Mouse (Mus musculus) heart, postnatal 14 days (tissue): ENCODE data around the gene Gm16253. TPM values are rescaled to one million over a fixed set of nuclear protein-coding genes. Genes with fewer than 3 reads are reported as not detected.

Experiments used
- DNase-seq, 2 experiments: peaks; one replicate each; pipeline ENCODE4 v3.0.0; 2021 to 2022
- intact Hi-C: fragments of 180-260 bp; cut with DNase I; formaldehyde crosslinking; loops from one replicate; pipeline ENCODE4 v1.15.1; 2025
- total RNA-seq, 2 experiments: library from RNA; stranded (reverse); gene quantifications; 2 replicates each; pipeline ENCODE4 v1.2.3; 2021

The Gm16253 gene
- total RNA-seq, 2 experiments from 2014 or later: 3.7 to 4.5 TPM

DNA sequence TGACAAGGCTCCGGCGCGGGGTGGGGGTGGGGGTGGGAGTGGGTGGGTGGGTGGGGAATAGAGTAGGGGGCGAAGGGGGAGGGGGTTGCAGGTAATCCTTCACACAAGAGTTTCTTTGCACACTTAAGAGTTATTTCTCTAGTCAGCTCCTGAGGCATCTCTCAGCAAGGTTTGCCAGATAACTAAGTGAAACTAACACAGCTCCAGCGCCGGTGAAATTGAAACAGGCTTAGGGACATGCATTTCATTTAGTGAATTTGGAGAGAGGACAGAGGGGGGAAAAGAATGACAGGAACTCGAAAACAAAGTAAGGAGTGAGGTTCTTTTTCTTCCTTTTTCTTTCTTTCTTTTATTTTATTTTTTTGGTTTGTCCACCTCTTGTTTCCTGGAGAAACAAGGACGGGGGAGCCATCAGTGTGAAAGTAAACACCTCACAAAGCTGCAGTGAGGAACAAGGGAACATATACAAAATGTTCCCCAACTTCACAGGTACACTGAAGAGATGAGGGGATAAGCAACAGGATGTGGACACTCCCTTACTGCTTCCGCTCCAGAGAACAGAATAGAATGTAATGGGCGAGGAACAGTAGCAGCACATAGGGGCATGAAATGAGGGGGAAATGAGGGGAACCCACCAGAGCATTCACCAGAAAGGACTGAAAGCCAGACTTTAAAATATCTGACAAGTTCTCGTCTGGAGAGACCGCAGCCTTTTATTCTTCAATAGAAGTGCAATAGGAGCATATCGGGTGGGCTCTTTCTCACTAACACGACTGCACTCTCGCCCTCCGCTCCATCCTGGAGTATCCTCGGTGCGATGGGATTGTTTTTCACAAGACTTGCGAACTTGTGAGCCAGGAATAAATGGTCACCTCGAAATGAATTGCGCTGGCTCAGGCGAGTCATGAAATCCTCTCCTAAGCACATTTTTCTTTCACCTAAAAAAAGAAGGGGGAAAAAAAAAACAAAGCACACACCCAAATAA is 19.8 kb upstream of the Gm16253 start:
- DNase-seq: no peak
- intact Hi-C loops: loop anchor here (1.0 kb wide), 1 partner anchor 19 kb away; the partner anchor contains the start of gene Gm16253

DNA sequence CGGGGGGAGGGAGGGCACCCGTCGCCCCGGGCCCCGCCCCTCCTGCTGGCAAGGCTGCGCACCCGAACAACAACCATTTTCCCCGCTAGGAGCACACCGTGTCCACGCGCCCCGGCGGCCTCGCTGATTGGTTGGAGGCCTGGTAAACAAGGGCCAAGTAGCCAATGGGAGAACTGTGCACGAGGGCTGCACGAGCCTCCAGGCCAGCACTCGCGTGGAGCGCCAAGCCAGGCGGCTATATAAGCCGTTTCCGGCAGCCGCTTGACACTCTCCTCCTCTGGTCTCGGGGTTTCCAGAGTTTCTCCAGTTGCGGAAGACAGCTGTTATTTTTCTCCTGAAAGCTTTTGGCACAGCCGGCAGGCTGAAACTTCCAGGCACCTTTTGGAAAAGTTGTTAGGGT is 19.1 kb upstream of the Gm16253 start, which contains the start of gene Txnip:
Gene Txnip (plus strand): TSS at position 264 of the 400 bp plus-strand sequence.
- DNase-seq: peak; percentile 100
- intact Hi-C loops: loop anchor here (1.0 kb wide), 1 partner anchor 19 kb away; the partner anchor contains the start of gene Gm16253

DNA sequence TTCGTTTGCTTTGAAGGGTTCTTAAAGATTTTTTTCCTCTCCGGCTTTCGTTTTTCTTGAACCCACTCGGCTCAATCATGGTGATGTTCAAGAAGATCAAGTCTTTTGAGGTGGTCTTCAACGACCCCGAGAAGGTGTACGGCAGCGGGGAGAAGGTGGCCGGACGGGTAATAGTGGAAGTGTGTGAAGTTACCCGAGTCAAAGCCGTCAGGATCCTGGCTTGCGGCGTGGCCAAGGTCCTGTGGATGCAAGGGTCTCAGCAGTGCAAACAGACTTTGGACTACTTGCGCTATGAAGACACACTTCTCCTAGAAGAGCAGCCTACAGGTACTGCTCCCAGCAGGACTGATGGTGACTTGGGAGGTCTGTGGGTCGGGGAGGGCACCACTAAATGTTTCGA is 18.6 kb upstream of the Gm16253 start:
- intact Hi-C loops: no loop called here

DNA sequence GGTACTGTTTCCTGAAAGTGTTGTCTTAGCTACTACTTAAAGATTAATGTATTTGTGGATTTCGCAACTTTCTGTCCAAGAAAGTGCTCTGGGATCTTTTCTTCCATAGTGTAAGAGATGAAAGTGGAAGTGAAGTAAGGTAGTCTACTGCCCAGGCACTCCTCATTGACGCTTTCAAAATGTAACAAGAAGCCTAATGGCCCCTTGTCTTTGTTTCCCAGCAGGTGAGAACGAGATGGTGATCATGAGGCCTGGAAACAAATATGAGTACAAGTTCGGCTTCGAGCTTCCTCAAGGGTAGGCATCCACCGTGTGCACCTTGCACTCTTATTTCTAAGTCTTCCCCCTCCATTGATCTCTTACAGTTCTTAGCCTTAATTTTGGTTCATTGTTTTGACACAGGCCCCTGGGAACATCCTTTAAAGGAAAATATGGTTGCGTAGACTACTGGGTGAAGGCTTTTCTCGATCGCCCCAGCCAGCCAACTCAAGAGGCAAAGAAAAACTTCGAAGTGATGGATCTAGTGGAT is 18.1 kb upstream of the Gm16253 start:
- intact Hi-C loops: no loop called here
- DNase-seq: peak in 1 of 2 experiments; percentile 24

More for the DNA sequence above, 18.6 kb upstream of the Gm16253 start:
- DNase-seq: peak in 1 of 2 experiments; percentile 52

DNA sequence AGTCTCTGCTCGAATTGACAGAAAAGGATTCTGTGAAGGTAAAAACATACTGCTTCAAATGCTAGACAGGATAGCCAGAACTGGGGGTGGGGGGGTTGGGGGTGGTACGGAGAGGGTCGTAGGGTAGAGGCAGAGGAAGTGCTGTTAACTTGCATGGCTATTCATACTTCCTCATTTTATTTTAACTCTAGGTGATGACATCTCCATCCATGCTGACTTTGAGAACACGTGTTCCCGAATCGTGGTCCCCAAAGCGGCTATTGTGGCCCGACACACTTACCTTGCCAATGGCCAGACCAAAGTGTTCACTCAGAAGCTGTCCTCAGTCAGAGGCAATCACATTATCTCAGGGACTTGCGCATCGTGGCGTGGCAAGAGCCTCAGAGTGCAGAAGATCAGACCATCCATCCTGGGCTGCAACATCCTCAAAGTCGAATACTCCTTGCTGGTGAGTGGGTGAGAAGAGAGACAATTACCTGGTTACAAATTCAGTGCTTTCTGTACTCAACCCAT is 17.3 kb upstream of the Gm16253 start:
- intact Hi-C loops: no loop called here
- DNase-seq: peak in 1 of 2 experiments; percentile 39

DNA sequence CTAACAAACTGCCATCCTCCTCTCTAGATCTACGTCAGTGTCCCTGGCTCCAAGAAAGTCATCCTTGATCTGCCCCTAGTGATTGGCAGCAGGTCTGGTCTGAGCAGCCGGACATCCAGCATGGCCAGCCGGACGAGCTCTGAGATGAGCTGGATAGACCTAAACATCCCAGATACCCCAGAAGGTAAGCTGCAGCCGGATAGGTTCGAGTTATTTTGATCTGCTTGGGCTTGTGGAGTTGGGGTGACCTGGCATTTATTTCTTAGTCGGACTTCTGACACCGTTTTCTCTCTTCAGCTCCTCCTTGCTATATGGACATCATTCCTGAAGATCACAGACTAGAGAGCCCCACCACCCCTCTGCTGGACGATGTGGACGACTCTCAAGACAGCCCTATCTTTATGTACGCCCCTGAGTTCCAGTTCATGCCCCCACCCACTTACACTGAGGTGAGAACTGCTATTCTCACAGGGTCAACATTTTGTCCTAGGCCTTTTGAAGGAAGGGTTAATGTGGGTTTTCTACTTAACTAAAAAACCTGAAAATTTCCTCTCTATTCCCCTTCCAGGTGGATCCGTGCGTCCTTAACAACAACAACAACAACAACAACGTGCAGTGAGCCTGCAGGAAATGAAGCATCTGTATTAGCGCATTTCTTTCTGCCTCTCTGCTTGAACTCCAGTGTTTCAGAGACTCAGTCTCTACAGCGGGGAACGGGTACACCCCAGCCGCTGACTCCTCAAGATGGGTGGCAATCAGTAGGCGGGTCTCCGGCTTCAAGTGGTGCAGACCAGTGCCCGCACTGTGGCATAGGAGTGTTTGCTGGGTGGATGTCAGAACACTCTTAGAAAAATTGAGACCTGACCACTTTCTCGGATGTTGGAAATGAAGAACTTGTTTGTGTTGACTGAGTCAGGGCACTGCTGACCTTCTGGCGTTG is 16.6 kb upstream of the Gm16253 start:
- intact Hi-C loops: no loop called here
- DNase-seq: peak in 1 of 2 experiments; percentile 56

DNA sequence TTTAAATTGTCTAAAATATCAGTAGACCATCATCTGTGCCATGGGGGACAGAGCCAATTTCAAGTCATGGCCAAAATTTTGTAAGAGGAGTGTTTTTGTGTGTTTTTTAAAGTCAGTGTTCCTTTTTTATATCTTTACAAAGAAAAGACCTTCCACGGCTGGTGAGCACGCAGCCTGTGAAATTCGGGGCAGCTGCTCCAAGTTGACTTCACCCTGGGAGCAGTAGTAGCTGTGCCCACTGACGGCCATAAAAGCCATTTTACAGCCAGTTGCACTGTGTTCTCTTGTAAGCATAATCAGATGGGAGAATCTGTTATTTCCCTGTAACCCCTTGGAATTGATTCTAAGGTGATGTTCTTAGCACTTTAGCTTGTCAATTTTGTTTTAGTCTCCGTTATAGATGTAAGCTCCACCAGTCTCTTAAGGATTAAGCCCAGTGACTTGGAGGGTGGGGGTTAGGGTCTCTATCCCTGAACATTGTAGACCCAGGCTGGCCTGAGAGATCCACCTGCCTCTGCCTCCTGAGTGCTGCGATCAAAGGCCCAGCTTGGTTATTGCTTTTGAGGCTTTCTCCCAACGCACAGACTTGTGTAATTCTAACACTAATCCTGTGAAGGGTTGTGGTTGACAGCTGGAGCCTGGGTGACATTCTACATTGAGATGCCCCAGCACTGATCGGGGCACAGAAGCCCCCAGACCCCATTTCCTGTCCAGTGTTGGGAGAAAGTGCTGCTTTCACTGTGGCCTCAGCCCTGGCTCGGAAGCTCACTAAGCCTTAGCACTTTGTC is 15.7 kb upstream of the Gm16253 start:
- peak in 1 of 2 experiments; percentile 56 for DNase-seq
- intact Hi-C loops: no loop called here

DNA sequence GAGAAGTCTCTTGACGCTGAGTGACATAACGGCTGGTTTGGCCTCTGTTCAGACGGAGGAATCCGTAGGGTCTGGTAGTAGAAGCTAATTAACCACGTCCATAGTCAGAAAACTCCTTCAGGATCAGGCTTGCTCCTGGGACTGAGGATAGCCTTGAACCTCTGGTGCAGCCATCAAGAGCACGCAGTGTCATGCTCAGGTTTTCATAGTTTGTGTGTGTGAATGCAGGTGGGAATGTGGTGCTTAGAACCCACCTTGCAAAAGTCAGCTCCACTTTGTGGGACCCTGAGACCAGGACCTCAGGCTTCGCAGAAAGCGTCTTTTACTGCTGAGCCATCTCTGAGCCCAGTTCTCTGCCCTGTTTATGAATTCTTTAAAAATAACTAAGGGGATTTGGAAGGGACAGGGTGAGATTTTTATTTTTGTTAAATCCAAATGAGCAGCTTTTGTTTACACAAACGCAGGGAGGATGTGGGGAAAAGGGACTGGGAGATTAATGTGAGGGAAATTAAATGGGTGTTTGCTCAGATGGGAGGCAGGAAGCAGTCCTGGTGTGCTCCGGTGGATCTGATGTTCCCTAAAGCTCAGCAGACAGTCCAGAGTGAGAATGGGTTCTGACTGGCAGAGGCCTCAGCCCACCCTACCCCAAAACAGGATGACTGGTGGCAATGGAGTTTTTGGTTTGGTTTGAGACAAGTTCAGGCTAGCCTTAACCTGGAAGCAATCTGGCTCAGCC is 14.7 kb upstream of the Gm16253 start:
- intact Hi-C loops: no loop called here
- DNase-seq: peak; percentile 50 to 79

DNA sequence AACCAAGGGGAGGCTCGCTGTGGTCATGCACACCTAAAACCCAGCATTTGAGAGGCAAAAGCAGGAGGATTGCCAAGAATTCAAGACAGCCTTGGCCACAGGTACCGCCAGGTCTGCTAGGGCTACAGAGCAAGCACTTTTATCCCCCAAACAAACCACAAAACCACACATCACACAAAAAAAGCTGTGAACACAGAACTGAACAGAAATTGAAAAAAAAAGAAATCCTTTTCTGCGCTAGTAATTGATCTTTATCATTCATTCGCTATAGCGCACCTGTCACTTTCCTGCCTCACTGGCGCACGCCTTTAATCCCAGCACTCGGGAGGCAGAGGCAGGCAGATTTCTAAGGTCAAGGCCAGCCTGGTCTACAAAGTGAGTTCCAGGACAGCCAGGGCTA is 13.5 kb upstream of the Gm16253 start:
- no peak for DNase-seq
- intact Hi-C loops: no loop called here

DNA sequence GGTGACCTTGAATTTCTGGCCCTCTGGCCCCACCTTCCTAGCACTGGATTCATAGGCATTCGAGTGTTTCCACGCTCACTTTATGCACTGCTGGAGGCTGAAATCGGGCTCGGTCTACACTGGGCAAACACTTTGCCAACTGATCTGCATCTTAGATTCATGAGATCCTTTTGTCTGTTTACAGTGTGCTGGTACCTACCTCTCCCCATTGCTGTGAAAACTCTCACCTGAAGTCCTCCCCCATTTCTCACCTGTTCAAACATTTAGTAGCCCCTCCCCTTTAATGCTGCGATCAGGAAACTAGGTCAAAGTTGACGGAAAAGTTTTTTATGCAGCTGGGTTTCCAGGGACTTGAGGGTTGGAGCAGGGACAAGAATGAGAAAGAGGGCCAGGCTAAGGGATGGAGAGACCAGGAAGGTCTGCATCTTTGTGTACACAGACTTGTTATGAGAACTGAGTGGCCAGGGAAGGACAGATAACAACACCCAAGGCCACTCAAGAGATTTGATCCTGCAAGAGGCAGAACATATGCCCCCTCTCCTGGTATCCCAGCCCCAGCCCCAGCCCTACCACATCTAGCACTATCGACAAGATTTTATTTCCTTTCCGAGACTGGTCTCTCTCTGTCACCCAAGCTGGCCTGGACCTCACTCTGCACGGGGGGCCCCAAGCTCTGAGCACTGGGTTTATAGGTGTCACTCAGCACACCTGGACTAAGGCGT is 12.7 kb upstream of the Gm16253 start:
- intact Hi-C loops: no loop called here
- DNase-seq: no peak

DNA sequence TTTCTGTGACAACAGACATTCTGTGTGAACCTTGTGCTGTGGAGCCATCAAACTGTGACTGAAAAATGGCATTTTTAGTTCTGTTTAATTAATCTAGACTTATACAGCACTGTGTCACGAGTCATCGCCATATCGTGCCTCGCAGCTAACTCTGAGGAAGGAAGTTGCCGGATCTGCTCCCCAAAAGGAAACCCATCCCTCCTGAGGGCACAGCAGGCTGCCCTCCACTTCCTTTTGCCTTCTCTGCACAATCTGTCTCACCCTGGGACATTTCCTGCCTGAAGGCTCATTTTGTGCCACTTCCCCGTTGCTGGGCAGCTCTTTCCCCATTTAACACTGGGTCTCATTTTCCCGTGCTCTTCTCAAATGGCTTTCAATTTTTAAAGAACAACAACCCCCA is 12.2 kb upstream of the Gm16253 start:
- peak in 1 of 2 experiments; percentile 39 for DNase-seq
- intact Hi-C loops: no loop called here

DNA sequence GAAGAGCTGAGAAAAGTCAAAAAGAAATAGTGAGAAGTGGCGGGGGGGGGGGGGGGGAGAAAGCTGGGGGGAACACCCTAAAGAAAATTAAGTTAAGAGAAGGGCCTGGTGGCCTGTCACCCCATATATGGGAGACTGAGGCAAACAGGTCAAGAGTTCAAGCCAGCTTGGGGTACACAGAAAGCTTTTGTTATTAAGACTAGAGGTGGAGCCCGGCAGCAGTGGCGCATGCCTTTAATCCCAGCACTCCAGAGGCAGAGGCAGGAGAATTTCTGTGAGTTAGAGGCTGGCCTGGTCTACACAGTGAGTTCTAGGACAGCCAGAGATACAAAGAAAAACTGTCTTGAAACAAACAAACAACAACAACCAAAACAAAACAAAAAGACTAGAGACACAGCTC is 11.7 kb upstream of the Gm16253 start:
- intact Hi-C loops: no loop called here
- no peak for DNase-seq

DNA sequence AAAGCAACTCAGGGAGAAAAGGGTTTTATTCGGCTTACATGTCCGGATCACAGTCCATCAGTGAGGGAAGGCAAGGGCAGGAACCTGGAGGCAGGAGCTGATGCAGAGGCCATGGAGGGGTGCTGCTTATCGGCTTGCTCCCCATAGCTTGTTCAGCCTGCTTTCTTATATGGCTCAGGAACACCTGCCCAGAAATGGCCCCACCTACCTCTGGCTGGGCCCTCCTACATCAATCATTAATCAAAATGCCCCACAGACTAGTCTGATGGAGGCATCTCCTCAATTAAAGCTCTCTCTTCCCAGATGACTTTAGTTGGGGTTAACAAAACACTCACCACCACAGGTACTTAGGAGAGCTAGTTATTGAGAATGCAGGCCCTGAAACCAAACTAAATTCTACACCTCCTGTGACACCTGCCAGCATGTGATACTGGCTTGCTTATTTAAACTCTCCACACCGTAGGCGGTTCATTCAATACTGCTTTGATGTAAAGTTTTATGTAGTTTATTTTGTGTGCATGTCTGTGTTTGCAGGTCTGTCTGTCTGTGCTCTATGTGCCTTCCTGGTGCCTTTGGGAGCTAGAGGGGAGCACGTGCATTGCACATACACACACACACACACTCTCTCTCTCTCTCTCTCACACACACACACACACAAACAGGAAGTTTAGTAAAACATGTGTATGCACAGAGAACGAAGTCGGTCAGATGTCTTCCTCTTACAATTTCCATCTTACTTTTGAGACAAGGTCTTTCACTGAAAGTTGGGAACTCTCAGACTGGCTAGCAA is 9.9 kb upstream of the Gm16253 start:
- intact Hi-C loops: no loop called here
- no peak for DNase-seq

DNA sequence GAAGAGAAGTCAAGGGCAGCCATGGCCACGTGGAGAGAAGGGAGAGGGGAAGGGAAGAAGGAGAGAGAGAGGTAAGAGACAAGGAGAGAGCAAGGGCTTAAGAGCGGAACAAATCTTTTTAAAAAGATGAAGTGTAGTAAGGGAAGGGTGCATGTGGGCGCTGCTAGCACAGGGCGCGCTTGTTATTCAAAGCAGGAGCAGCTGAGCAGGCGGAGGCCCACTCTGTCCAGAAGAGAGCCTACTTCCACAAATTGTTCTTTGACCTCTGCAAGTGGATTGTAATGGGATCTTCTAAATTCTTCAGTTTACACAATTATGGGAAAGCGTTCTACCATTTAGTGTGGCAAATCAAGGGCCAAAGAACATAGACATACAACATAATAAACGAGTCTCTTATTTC is 8.2 kb upstream of the Gm16253 start:
- intact Hi-C loops: no loop called here
- DNase-seq: no peak

DNA sequence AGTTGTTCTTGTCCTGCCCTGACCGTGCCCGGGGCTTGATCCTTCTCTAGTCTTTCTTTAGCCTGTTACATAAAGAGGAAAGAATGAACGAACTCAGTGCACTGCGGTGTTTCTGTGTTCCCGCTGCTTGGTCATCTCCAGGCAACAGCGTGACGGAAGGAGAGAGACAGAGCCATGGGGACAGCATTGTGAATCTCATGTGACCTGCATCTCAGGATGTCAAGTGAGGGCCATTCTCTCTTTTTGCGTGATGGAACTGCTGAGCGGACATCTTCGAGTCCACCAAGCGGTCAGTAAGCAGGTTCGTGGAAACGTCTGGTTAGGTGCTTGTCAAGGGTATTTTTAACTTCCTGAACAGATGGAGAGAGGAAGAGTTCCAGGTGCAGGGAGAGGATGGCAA is 7.3 kb upstream of the Gm16253 start:
- intact Hi-C loops: no loop called here
- peak in 1 of 2 experiments; percentile 36 for DNase-seq

DNA sequence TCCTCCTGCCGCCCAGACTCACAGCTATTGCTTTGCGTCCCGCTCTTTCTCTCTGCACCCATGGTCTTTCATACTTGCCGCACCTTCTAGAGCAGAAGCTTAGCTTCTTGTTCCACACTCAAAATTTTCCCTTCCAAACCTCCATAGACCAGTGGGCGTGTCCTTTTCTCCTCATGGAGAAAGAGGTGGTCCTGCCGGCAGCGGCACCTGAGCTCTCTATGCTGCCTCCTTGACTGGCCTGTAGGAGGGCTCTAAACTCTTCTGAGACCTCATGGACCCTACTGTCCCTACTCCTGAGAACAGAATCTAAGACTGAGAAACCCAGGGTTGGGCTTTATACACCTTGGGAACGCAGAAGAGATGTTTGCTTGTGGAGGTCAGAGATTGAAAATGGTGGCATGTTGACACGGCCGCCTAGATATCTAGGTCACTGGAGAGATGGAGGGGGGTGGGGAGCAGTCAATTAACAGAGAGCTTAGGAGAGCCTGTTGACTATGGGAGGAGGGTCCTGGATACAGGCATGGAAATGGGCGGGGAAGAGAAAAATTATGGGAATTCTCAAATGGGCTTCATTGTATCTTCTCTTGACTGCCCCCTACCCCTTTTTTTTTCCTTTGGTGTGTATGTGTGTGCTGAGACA is 6.7 kb upstream of the Gm16253 start:
- no peak for DNase-seq
- intact Hi-C loops: no loop called here

DNA sequence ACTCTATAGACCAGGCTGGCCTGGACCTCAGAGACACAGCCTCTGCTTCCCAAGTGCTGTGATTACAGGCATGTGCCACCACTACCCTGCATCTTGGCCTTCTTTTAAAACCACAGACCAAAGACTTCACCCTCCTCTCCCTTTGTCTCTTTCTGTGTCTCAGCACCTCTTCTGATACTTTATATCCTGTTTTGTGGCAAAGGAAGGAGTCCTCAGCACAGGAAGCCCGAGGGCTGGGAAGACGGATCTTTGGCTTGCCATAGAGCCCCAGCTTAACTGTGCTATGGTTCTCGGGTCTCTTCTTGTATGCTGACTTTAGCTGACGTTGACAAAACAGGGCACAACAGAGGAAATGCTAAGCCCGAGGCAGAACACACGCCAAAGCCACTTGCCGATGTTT is 6.1 kb upstream of the Gm16253 start:
- no peak for DNase-seq
- intact Hi-C loops: no loop called here
